Mouse (Mus musculus) v-Abl transformed pro-B cells (cell line): ENCODE measurements around the gene Plcl2.

Experiments
- in situ Hi-C, 2 experiments: fragments of 400-800 bp; cut with MboI; formaldehyde crosslinking; loops; one replicate each; pipeline ENCODE4 v1.15.1; 2025; ENCODE audit not compliant: unreplicated experiment in 2 of 2

Plcl2 gene

DNA sequence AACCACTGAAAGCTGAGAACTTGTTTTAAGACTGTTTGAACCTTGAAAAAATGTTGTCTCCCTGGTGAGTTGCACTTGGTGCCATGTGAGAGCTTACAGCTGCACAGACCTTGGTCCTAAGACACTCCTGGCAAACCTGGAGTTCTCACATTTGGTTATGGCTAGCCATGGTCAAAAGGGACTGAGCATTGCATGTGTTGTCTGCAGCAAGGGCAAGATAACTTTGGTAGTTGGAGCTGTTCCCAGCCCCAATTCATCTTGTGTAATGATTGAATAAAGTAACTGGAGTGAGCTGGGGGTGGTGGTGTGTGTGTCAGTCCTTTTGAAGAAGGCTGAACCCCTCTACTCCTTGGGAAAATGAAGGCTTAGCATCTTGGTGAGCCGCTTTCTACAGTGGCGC, 215.2 kb downstream of the Plcl2 start:
- in situ Hi-C loops = no loop called here

DNA sequence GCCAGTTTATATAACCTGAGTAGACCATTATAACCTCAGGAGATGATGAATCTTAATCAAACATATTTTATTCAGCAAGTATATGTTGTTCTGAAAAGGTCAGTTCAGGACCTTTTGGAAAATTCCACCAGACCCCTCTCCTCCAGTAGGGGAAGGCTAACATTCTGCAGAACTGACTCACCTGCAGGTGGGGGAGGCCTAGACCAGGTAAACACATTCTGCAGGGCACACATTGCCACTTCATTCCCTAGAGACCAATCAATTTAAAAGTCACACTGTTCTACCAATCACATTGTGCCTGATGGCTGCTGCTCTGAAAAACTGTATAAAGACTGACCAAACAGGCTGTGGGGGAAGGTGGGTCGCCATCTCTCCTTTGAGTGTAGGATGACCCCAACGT, 217.1 kb downstream of the Plcl2 start:
- in situ Hi-C loops = no loop called here

DNA sequence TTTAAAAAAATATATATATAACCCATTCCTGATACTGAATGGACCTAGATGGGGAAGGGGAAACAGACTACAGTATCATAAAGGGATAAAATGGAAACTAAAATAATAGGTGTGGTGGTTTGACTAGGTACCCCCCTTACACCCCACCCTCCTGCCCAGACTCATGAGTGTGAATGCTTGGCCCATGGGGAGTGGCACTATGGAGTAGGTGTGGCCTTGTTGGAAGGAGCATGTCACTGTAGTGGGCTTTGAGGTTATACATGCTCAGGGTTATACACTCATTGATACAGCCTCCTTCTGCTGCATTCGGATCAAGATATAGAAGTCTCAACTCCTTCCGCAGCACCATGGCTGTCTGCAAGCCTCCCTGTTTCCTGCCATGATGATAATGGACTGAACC, 219.8 kb downstream of the Plcl2 start:
- in situ Hi-C loops = no loop called here

DNA sequence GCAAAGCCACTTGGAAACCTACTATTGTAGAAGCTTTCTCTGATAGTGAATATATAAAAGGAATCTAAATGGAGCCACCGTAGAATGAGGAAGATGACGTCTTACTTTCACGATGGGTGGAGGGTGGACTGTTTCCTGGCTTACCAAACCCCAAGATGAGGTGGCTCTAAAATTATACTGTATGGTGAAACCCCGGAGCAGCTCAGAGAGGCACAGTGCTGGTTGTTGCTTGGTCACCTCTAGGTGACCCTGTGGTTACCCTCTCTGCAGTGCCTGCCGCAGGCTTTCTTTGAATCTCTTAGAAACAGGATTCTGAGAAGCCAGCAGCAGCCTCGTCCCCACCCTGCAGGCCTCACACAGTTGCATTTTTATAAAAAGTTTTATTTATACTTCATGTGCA, 220.4 kb downstream of the Plcl2 start:
- in situ Hi-C loops = no loop called here

DNA sequence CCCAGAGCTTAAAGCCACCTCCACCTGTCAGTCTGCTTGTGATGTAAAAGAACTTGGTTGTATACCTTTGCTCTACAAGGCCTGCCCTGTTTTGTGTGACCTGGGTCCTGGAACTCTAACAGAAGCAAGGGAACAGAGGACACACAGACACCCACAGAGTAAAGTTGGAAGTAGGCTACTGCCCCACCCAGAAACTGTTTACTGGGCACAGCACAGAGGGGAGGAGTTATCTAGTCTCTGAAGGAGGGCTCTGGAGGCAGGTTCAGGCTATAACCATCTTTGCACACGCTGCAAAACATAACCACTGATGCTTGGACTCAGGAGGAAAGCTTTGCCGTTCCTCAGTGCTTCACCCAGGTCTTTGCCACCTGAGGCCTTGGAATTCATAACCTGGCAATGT, 221.7 kb downstream of the Plcl2 start:
- in situ Hi-C loops = no loop called here

DNA sequence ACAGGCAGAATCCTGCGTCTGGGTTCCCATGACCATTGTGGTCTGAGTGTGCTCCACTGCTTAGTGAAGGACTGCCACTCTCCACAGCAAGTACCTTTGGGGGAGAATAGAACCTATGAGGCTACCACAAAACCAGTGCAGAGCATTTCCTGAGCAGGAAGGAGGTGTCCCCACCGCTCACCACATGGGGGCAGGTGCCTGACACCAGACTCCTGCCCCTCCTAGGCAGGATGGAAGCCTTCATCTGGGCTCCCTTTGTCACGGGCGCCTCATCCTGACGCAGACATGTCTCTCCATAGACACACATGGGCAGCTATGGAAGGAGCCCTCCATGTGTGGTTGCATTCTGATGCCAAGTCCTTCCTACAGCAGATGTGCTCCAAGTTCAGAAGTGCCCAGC, 222.7 kb downstream of the Plcl2 start:
- in situ Hi-C loops = no loop called here

DNA sequence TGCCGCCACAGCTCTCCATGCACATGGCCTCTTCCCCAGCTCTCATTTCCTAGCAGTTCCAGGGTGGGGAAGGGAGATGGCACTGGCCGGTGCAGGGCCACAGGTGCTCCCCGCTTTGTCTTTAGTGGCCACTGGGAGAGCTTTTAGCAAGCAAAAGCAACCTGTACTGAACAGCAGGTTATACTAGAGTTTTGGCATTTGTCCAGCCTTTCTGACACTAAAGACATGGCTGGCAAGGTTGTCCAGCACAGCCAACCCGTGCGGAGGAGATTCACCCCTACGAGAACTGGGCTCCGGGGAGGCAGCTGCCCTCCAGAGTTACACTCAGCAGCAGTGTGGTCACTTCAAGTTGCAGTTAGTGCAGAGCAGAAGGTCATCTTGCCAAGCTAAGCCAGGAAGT, 224.2 kb downstream of the Plcl2 start:
- in situ Hi-C loops = no loop called here

DNA sequence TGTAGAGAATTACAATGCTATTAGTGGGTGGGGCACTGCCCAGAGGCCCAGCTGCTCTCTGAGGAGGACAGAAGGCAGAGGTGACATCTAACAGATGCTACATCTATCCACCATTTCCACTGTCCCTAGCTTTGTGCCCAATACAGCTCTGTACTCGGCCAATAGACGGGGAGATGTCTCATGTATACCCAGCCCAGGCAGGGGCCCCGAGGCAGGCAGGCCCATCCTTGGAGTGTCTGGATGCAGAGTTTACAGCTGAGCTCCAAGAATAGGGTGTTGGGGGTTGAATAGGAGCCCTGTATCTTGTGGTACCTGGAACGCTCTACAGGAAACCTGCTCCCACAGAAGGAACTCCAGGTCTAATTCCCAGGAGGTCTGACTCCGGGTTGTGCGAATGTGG, 225.6 kb downstream of the Plcl2 start:
- in situ Hi-C loops = no loop called here

DNA sequence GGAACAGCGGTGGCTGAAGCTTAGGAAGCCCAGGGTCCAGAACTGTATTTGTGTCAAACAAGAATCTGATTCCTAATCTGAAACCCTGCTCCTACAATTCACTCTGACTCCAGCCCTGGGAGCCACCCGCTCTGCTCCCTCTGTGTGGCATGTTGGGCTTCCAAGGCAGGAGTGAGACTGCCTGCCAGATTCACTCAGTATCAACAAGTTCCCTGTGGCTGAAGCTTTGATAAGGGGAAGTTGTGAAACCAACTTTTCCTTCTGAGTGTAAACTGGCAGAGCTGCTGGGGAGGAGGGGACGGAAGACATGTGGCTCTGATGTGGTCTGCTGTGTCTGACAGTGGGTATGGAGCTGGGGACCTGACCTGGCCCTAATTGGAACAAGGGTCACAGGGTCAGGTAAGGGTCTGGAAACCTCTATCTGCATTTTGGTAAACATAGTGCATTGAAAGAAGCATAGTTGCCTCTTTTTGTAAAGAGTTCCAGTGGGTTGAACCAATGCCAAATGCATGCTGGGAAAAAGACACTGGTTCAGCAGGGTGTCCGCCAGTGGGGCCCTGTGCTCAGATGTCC, 226.3 kb downstream of the Plcl2 start:
- in situ Hi-C loops = no loop called here

DNA sequence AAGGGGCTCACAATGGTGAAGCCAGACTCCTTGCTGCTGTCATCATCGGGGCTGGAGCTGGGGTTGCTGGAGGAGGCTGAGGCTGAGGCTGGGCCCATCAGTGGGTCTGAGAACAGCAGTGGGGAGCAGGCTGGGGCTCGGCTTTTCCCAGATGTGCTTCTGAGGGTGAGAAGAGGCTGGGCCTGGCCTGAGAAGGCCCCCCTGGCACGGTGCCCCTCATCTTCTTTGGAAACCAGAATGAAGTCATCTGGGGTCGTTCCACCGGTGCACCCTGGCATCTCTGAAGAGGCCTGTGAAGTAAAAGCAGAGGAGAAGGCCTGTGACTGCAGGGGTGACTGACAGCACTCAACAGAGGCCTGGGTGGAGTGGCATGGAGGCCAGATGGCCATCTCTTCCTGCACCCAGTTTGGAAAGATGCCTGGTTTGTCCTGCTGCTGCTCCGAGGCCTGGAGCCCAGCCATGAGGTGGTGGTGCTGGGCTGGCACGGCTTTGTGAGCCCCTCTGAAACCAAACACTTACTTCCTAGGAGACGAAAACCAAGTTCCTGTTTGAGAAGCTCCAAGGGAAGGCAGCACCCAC, 226.8 kb downstream of the Plcl2 start:
- in situ Hi-C loops = no loop called here

DNA sequence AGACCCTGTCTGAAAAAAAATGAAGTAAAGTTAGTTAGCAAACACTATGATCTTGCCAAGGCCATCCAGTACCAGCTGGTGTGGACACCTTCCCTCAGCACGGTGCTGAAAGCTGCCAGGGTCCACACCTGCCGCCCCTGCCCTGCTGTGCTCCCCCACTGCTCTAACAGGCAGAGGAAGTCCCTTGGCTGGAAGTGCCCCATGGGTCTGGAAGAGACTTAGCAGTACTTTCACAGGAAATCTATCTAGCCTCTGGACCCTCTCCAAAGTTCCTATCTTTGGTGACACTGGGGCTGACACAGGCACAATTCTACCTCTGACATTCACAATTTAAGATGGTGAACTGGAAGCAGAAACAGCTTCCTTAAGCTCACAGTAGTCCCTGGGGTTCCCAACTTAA, 227.9 kb downstream of the Plcl2 start:
- in situ Hi-C loops = no loop called here
